Mouse (Mus musculus): ENCODE measurements around the gene Cpvl. TPM values are rescaled to one million over a fixed set of nuclear protein-coding genes. Genes with fewer than 3 reads are reported as not detected.

Gene Cpvl
- total and polyA plus RNA-seq, 3 experiments: not detected

GRCm38 (mm10) chr6:53969081-53969480, 9.4 kb downstream of the Cpvl start:
- TF ChIP-seq RCOR1 (IDR thresholded peaks at IDR 0.05; ENCODE audit: low read depth, low read length) (no peak), TAL1 (IDR thresholded peaks at IDR 0.05; ENCODE audit: low read length) (no peak), SIN3A (IDR thresholded peaks at IDR 0.05; ENCODE audit: low read length) (no peak), USF1 (IDR thresholded peaks at IDR 0.05; ENCODE audit: low read depth, low read length) (no peak), E2F4 (IDR thresholded peaks at IDR 0.05; ENCODE audit: borderline replicate concordance, low read depth, low read length) (no peak)
- no peak for DNase-seq (ENCODE audit: low read depth, low spot score)
- Histone ChIP-seq H3K79me2 (ENCODE audit: control insufficient read depth, insufficient read depth, low read length, poor library complexity) (no peaks in the 10 kb centered on the region), H3K36me3 (ENCODE audit: control insufficient read depth in 1 of 2, insufficient read depth in 2 of 2, low read length in 2 of 2) (no peaks in the 10 kb centered on the region), H3K9ac (ENCODE audit: control insufficient read depth, low read depth, low read length, poor library complexity, severe bottlenecking) (no peak overlapping the region), H3K4me1 (ENCODE audit: control insufficient read depth in 1 of 2, insufficient read depth in 2 of 2, low read length in 2 of 2) (no peaks in the 10 kb centered on the region), H3K27me3 (ENCODE audit: control insufficient read depth in 1 of 2, insufficient read depth in 2 of 2, low read length in 2 of 2) (no peaks in the 10 kb centered on the region), H3K27ac (ENCODE audit: control insufficient read depth, low read depth, low read length) (no peak overlapping the region), H3K9me3 (replicated peaks; ENCODE audit: insufficient read depth, low read length) (no peaks in the 10 kb centered on the region), H3K4me3 (ENCODE audit: control insufficient read depth in 1 of 2, insufficient read depth in 1 of 2, low read depth in 2 of 2, low read length in 2 of 2) (no peak overlapping the region)

- Histone ChIP-seq H3K4me1 (ENCODE audit: control insufficient read depth in 1 of 2, insufficient read depth in 2 of 2, low read length in 2 of 2) (no peaks in the 10 kb centered on the region), H3K79me2 (ENCODE audit: control insufficient read depth, insufficient read depth, low read length, poor library complexity) (no peaks in the 10 kb centered on the region), H3K27ac (ENCODE audit: control insufficient read depth, low read depth, low read length) (no peak overlapping the region), H3K27me3 (ENCODE audit: control insufficient read depth in 1 of 2, insufficient read depth in 2 of 2, low read length in 2 of 2) (no peaks in the 10 kb centered on the region), H3K36me3 (ENCODE audit: control insufficient read depth in 1 of 2, insufficient read depth in 2 of 2, low read length in 2 of 2) (no peaks in the 10 kb centered on the region), H3K4me3 (ENCODE audit: control insufficient read depth in 1 of 2, insufficient read depth in 1 of 2, low read depth in 2 of 2, low read length in 2 of 2) (no peak overlapping the region), H3K9ac (ENCODE audit: control insufficient read depth, low read depth, low read length, poor library complexity, severe bottlenecking) (no peak overlapping the region), H3K9me3 (replicated peaks; ENCODE audit: insufficient read depth, low read length) (no peaks in the 10 kb centered on the region)
- TF ChIP-seq NELFE (IDR thresholded peaks at IDR 0.05; ENCODE audit: low read depth, low read length): no peak
- no peak for TF ChIP-seq UBTF (IDR thresholded peaks at IDR 0.05; ENCODE audit: borderline replicate concordance, insufficient read depth, low read depth, low read length)
- TF ChIP-seq JUND (IDR thresholded peaks at IDR 0.05; ENCODE audit: low read depth, low read length): no peak
- TF ChIP-seq POLR2AphosphoS5 (IDR thresholded peaks at IDR 0.05; ENCODE audit: borderline replicate concordance, low read depth, low read length): no peak
- TF ChIP-seq USF1 (IDR thresholded peaks at IDR 0.05; ENCODE audit: low read depth, low read length): no peak
- no peak for TF ChIP-seq NRF1 (IDR thresholded peaks at IDR 0.05; ENCODE audit: insufficient read depth, low read depth, low read length, poor library complexity, severe bottlenecking)
- no peak for TF ChIP-seq CTCF (IDR thresholded peaks at IDR 0.05 in 2 of 3, conservative IDR thresholded peaks at IDR 0.05 in 1 of 3; ENCODE audit: control insufficient read depth in 1 of 3, insufficient read depth in 1 of 3, low read depth in 2 of 3, low read length in 3 of 3, poor library complexity in 1 of 3, severe bottlenecking in 1 of 3)
- TF ChIP-seq MAX (IDR thresholded peaks at IDR 0.05; ENCODE audit: low read length): no peak
- TF ChIP-seq MAFK (IDR thresholded peaks at IDR 0.05; ENCODE audit: borderline replicate concordance, low read depth, low read length): no peak
- no peak for TF ChIP-seq TBP (IDR thresholded peaks at IDR 0.05; ENCODE audit: low read depth, low read length)
- no peak for DNase-seq (ENCODE audit: low read depth, low spot score)
Observed at GRCm38 (mm10) chr6:53968550-53968949, 9.9 kb downstream of the Cpvl start.

- no peaks in the 10 kb centered on the region for H3K27me3 ChIP-seq (ENCODE audit: control insufficient read depth in 1 of 2, insufficient read depth in 2 of 2, low read length in 2 of 2)
- H3K9me3 ChIP-seq (replicated peaks; ENCODE audit: insufficient read depth, low read length): no peaks in the 10 kb centered on the region
- H3K79me2 ChIP-seq (ENCODE audit: control insufficient read depth, insufficient read depth, low read length, poor library complexity): no peaks in the 10 kb centered on the region
- no peak overlapping the region for H3K4me3 ChIP-seq (ENCODE audit: control insufficient read depth in 1 of 2, insufficient read depth in 1 of 2, low read depth in 2 of 2, low read length in 2 of 2)
- TF ChIP-seq USF1 (IDR thresholded peaks at IDR 0.05; ENCODE audit: low read depth, low read length) (no peak), CTCF (IDR thresholded peaks at IDR 0.05 in 2 of 3, conservative IDR thresholded peaks at IDR 0.05 in 1 of 3; ENCODE audit: control insufficient read depth in 1 of 3, insufficient read depth in 1 of 3, low read depth in 2 of 3, low read length in 3 of 3, poor library complexity in 1 of 3, severe bottlenecking in 1 of 3) (no peak), ELF1 (IDR thresholded peaks at IDR 0.05; ENCODE audit: low read depth, low read length) (no peak), POLR2AphosphoS5 (IDR thresholded peaks at IDR 0.05; ENCODE audit: borderline replicate concordance, low read depth, low read length) (no peak), TAL1 (IDR thresholded peaks at IDR 0.05; ENCODE audit: low read length) (no peak), USF2 (IDR thresholded peaks at IDR 0.05; ENCODE audit: borderline replicate concordance in 1 of 2, insufficient read depth in 1 of 2, low read depth in 1 of 2, low read length in 2 of 2) (no peak), ZKSCAN1 (IDR thresholded peaks at IDR 0.05; ENCODE audit: low read depth, low read length) (no peak), MAZ (IDR thresholded peaks at IDR 0.05; ENCODE audit: low read depth, low read length) (no peak), MYC (IDR thresholded peaks at IDR 0.05; ENCODE audit: low read depth, low read length) (no peak), POLR2AphosphoS2 (IDR thresholded peaks at IDR 0.05; ENCODE audit: low read length) (no peak), MAX (IDR thresholded peaks at IDR 0.05; ENCODE audit: low read length) (no peak), JUND (IDR thresholded peaks at IDR 0.05; ENCODE audit: low read depth, low read length) (no peak), CHD1 (IDR thresholded peaks at IDR 0.05; ENCODE audit: low read depth, low read length) (no peak), RCOR1 (IDR thresholded peaks at IDR 0.05; ENCODE audit: low read depth, low read length) (no peak)
- no peak overlapping the region for H3K9ac ChIP-seq (ENCODE audit: control insufficient read depth, low read depth, low read length, poor library complexity, severe bottlenecking)
- no peaks in the 10 kb centered on the region for H3K4me1 ChIP-seq (ENCODE audit: control insufficient read depth in 1 of 2, insufficient read depth in 2 of 2, low read length in 2 of 2)
- H3K27ac ChIP-seq (ENCODE audit: control insufficient read depth, low read depth, low read length): no peak overlapping the region
- H3K36me3 ChIP-seq (ENCODE audit: control insufficient read depth in 1 of 2, insufficient read depth in 2 of 2, low read length in 2 of 2): no peaks in the 10 kb centered on the region
- no peak for DNase-seq (ENCODE audit: low read depth, low spot score)
Observed at GRCm38 (mm10) chr6:53966595-53966994, 11.9 kb downstream of the Cpvl start.

All from MEL (cell line).